Mouse (Mus musculus) intestine, postnatal 0 days (tissue): ENCODE results near the gene Ucn. TPM values are rescaled to one million over a fixed set of nuclear protein-coding genes. Genes with fewer than 3 reads are reported as not detected.

ENCODE experiments used
- ATAC-seq: fragments of 200-750 bp; cut with Nextera tagmentation; 2 replicates; pipeline ENCODE4 v1.8.0; 2017; ENCODE audit warnings: mild to moderate bottlenecking, moderate TSS enrichment, moderate library complexity
- H3K27ac ChIP-seq: fragments of 300-500 bp; sonication (generic); 2 replicates; pipeline ENCODE4 v1.5.1; 2014; ENCODE audit warnings: mild to moderate bottlenecking, low read depth, low read length, moderate library complexity
- H3K27me3 ChIP-seq: fragments of 300-500 bp; sonication (generic); replicated peaks from 2 replicates; pipeline ENCODE4 v1.6.1; 2014; ENCODE audit warnings: low read length, mixed read lengths; ENCODE audit not compliant: control insufficient read depth, insufficient read depth
- H3K36me3 ChIP-seq: fragments of 300-500 bp; sonication (generic); 2 replicates; pipeline ENCODE4 v1.6.1; 2014; ENCODE audit warnings: mild to moderate bottlenecking, moderate library complexity; ENCODE audit not compliant: control insufficient read depth, insufficient read depth
- H3K4me1 ChIP-seq: fragments of 300-500 bp; sonication (generic); replicated peaks from 2 replicates; pipeline ENCODE4 v1.6.1; 2014; ENCODE audit warnings: antibody characterized with exemption, low read length, mixed read lengths; ENCODE audit not compliant: control insufficient read depth, insufficient read depth
- H3K4me2 ChIP-seq: fragments of 300-500 bp; sonication (generic); replicated peaks from 2 replicates; pipeline ENCODE4 v1.6.1; 2014; ENCODE audit warnings: low read depth, mild to moderate bottlenecking, moderate library complexity
- H3K4me3 ChIP-seq: fragments of 300-500 bp; sonication (generic); 2 replicates; pipeline ENCODE4 v1.5.1; 2014; ENCODE audit warnings: low read depth, low read length
- H3K9ac ChIP-seq: fragments of 300-500 bp; sonication (generic); 2 replicates; pipeline ENCODE4 v1.6.1; 2014; ENCODE audit warnings: mild to moderate bottlenecking, low read depth, low read length
- H3K9me3 ChIP-seq: fragments of 300-500 bp; sonication (generic); 2 replicates; pipeline ENCODE4 v1.6.1; 2016; ENCODE audit warnings: mixed run types; ENCODE audit not compliant: control insufficient read depth
- CTCF ChIP-seq: sonication (generic); IDR thresholded peaks from 2 replicates; pipeline ENCODE4 v1.5.1; 2016; ENCODE audit warnings: low read depth, mild to moderate bottlenecking, control low read depth, antibody characterized with exemption, moderate library complexity
- WGBS: fragments of 180-500 bp; shearing (Covaris S2); extraction: QIAGEN DNeasy Blood & Tissue Kit; methylation state at CpG from one replicate; pipeline ENCODE4 v1.1.7; 2014; 5-methylcytosine and 5-hydroxymethylcytosine counted together
- polyA plus RNA-seq: library from polyadenylated mRNA; unstranded; fragments of >200 nt; fragmentation: Nextera tagmentation; extraction: Ambion mirVana; gene quantifications from 2 replicates; pipeline ENCODE4 v1.2.1, GENCODE M21; 2015

Ucn gene
- polyA plus RNA-seq, 1 experiment from 2014 or later, result not detected

DNA sequence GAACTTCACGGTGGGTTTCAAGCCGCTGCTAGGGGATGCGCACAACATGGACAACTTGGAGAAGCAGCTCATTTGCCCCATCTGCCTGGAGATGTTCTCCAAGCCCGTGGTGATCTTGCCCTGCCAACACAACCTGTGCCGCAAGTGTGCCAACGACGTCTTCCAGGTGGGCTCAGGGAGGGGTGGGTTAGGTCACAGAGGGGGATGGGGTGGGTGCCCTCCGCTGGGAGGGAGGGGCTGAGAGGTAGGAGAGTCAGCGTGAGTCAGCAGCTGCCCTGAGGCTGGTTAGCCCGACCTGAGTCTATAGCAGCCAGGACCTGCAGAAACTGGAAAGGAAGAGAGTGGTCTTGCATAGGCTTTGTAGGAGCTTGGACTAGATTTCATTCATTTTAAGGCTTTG, 21.7 kb downstream of the Ucn start:
- H3K4me1 ChIP-seq, result no peaks in the 10 kb centered on the region
- no peaks in the 10 kb centered on the region for H3K9me3 ChIP-seq
- no peaks in the 10 kb centered on the region for H3K36me3 ChIP-seq
- no peak for TF ChIP-seq CTCF
- H3K27ac ChIP-seq, result no peak overlapping the region
- H3K9ac ChIP-seq, result no peak overlapping the region
- 0 out of 2 replicates have a peak, but pooled peaks cover 4% of the 10 kb centered on the region for H3K27me3 ChIP-seq
- no peak overlapping the region for H3K4me3 ChIP-seq
- ATAC-seq, result no peak
- no peak overlapping the region for H3K4me2 ChIP-seq
- WGBS, result 23% methylated on average over 10 of the region's 10 CpGs

DNA sequence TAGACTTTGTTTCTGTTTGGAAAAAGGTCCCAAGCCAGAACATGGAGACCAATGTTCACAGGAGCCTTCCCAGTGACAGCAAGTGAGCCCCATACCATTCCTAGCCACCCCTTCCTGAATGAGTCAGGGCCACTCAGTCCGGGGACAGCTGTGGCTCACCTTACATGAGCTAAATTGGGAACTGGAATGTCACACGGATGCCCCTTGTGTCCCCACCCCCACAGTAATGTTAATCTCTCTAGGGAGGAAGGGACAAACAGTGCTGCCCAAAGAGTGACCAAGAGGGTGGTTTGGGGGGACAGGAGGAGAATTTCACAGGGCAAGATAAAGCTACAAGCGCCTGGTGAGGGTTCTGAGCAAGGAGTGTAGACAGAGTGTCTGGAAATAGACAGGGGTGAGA, 22.3 kb downstream of the Ucn start, which contains the start of gene Trim54:
TSS of gene Trim54 (plus strand) at position 359 of the 400 bp plus-strand sequence.
- ATAC-seq, result no peak
- TF ChIP-seq CTCF, result no peak

DNA sequence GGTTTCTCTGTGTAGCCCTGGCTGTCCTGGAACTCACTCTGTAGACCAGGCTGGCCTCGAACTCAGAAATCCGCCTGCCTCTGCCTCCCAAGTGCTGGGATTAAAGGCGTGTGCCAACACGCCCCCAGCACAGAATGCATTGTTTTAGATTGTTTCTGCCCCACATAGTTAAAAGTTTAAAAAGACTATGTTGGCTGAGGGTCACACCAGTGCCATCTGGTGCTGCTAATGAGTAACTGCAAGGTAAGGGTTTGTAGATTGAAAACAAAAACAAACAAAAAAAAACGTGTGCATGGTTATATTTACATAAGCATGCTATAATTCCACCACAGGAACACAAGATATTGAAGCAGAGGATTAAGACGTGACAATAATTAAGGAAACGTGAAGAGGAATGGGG, 27.8 kb downstream of the Ucn start:
- no peak overlapping the region for H3K9ac ChIP-seq
- peak; percentile 71 for TF ChIP-seq CTCF
- no peaks in the 10 kb centered on the region for H3K9me3 ChIP-seq
- no peaks in the 10 kb centered on the region for H3K4me1 ChIP-seq
- WGBS, result 29% methylated on average over 7 of the region's 7 CpGs
- H3K27ac ChIP-seq, result no peak overlapping the region
- ATAC-seq, result no peak
- no peaks in the 10 kb centered on the region for H3K36me3 ChIP-seq
- H3K4me3 ChIP-seq, result no peak overlapping the region
- no peaks in the 10 kb centered on the region for H3K27me3 ChIP-seq
- H3K4me2 ChIP-seq, result no peak overlapping the region

More for the DNA sequence above, 22.3 kb downstream of the Ucn start, which contains the start of gene Trim54:
- Histone ChIP-seq H3K4me3 (no peak within 1 kb of the TSS), H3K4me1 (no peaks in the 10 kb centered on the region), H3K36me3 (no peaks in the 10 kb centered on the region), H3K9me3 (no peaks in the 10 kb centered on the region), H3K27ac (no peak within 1 kb of the TSS), H3K27me3 (0 out of 2 replicates have a peak, but pooled peaks cover 4% of the 10 kb centered on the region), H3K9ac (no peak within 1 kb of the TSS), H3K4me2 (no peak within 1 kb of the TSS)
- WGBS, result 36% methylated on average over 3 of the region's 3 CpGs

DNA sequence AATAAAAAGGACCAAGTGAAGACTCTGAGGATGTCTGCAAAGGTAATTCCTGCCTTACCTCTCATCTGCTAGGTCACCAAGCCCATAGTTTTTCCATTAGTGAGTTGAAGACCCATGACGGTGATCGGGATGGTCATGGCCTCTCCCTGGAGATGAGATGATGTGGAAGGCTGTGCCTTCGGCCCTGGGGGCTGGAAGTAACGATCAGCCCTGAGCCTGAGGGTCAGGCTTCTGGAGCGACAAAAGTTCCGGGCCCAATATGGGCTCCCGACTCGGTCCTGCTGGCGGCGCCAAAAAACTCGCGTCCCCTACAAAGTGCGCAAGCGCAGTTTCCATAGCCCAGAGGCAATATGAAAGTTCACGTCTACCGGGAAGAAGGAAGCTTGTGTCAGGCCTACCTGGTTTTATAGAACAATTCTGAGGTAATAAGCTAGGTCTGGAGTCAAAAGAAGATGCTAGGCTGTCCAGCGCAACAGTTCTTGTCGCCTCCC, 30.6 kb downstream of the Ucn start, which contains the start of gene Slc30a3:
TSS of gene Slc30a3 (minus strand) at position 238 of the 491 bp plus-strand sequence.
- H3K27me3 ChIP-seq, result 0 out of 2 replicates have a peak, but pooled peaks cover 4% of the 10 kb centered on the region
- H3K4me2 ChIP-seq, result no peak within 1 kb of the TSS
- no peaks in the 10 kb centered on the region for H3K4me1 ChIP-seq
- H3K9ac ChIP-seq, result no peak within 1 kb of the TSS
- H3K9me3 ChIP-seq, result no peaks in the 10 kb centered on the region
- no peak within 1 kb of the TSS for H3K27ac ChIP-seq
- WGBS, result 91% methylated on average over 18 of the region's 18 CpGs
- ATAC-seq, result no peak
- H3K36me3 ChIP-seq, result no peaks in the 10 kb centered on the region
- no peak within 1 kb of the TSS for H3K4me3 ChIP-seq
- TF ChIP-seq CTCF, result no peak

DNA sequence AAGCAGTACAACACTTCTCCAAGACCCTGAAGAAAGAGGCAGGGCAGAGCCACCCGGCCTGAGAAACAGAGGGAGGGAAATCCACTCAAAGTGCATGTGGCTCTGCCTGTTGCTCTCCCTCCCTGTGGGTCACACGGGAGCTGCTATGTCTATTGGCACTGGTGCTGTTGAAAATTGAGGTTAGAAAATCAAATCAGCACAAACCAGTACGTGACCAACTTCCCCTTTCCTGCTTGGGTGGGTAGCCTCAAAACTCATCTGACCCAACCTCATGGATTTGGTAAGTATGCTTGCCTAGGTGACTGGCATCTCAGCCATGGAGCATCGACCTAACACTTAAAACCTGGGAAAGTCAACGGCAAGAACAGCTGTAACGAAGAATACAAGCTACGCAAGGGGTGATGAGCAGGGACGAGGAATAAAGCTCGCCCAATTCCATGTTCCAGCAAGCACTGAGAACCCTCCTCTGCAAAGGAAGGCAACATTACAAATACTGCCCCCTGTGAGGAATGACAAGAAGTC, 32.8 kb downstream of the Ucn start, which contains the start of gene Dnajc5g:
TSS of gene Dnajc5g (plus strand) at position 472 of the 522 bp plus-strand sequence.
- H3K4me1 ChIP-seq, result no peaks in the 10 kb centered on the region
- ATAC-seq, result no peak
- no peak within 1 kb of the TSS for H3K27ac ChIP-seq
- no peaks in the 10 kb centered on the region for H3K36me3 ChIP-seq
- WGBS, result 82% methylated on average over 9 of the region's 9 CpGs
- H3K9ac ChIP-seq, result no peak within 1 kb of the TSS
- H3K9me3 ChIP-seq, result no peaks in the 10 kb centered on the region
- no peak for TF ChIP-seq CTCF
- H3K4me3 ChIP-seq, result no peak within 1 kb of the TSS
- H3K27me3 ChIP-seq, result 0 out of 2 replicates have a peak, but pooled peaks cover 4% of the 10 kb centered on the region
- no peak within 1 kb of the TSS for H3K4me2 ChIP-seq

DNA sequence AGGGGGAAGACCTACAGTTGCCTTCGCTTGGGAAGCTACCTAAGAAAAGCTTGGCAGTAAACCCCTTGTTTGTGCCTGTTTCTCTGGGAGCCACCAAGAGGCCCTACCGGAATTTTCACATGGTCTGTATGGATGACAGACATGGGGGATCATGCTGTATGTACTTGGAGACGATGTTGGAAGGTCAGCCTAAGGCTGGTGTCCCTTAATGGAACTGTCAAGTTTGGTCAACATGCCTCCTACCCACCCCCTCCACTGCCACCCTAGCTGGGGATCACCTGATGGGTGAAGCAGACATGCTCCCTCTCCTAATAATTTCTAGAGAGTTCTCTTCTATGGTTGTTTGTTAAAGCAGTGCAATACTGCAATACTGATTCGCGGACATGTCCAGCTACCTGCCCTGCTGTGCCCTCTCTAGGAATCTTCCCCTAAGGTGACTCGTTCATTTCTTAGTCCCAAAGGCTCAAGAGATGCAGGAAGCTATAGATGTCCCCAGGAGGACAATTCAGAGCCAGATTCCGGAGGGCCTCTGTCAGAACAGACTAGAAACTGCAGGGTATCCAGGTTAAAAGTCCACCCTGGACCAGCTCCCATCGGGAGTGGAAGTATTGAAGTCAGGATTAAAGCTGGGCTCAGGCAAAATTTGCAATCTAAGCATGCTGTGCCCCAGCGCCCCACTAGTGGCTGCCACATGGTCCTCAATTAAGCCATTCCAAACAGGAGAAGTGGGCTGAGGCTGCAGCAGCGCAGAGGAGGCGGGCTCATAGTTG, 42.7 kb downstream of the Ucn start:
- peaks cover 3% of the 10 kb centered on the region; the same call in 1 of the 2 replicates for H3K4me1 ChIP-seq
- peak overlapping the region; percentile 47 for H3K4me3 ChIP-seq
- peak overlapping the region; percentile 79 for H3K4me2 ChIP-seq
- no peak for TF ChIP-seq CTCF
- ATAC-seq, result no peak
- no peaks in the 10 kb centered on the region for H3K36me3 ChIP-seq
- H3K9ac ChIP-seq, result no peak overlapping the region
- peaks cover 65% of the 10 kb centered on the region for H3K27me3 ChIP-seq
- 34% methylated on average over 11 of the region's 11 CpGs for WGBS
- no peaks in the 10 kb centered on the region for H3K9me3 ChIP-seq
- H3K27ac ChIP-seq, result no peak overlapping the region
